Mouse (Mus musculus) ovary, adult 2 months (tissue): ENCODE measurements around the gene Gm21943. TPM values are rescaled to one million over a fixed set of nuclear protein-coding genes. Genes with fewer than 3 reads are reported as not detected.

Experiments
- polyA plus RNA-seq: library from polyadenylated mRNA; depleted of rRNA; stranded (reverse); fragments of >200 nt; gene quantifications from 2 replicates; pipeline ENCODE4 v1.2.3, GENCODE M21; 2012; rRNA removed

The Gm21943 gene
- polyA plus RNA-seq = not detected in 2 replicates

DNA sequence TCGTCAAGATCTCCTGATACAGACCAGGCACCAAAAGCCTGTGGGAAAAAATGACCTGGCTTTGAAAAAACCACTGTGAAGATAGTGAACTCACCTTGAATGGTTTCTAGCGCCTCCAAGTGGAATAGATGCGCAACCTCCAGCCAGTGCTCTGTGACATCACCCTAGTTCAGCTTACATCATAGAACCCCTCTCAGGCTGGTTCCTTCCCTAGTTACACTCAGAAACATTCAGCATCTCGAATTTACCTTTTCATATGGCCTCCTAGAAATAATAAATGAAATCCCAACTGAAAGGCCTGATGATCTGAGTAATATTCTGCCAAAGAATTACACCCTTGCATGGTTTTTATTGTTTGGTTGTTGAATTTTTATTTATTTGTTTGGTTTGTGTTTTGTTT lies at the start of gene Gm21943:
TSS of gene Gm21943 (minus strand) at position 101 of the 400 bp plus-strand sequence.

Other genes with a start within 250 kb of the Gm21943 start
- gene Gm28961, start 172.0 kb upstream of the Gm21943 start, polyA plus RNA-seq = not detected in 2 replicates